ENCODE assay signal across 8 mouse cellular contexts in genomic region chr17:24894061-24894994, GRCm38 (mm10). TPM values are rescaled to one million over a fixed set of nuclear protein-coding genes. Genes with fewer than 3 reads are reported as not detected.
DNase-seq lines count a peak whose midpoint lies in the region; ATAC-seq and TF ChIP-seq lines count a peak whose summit lies in the region.

No protein-coding gene starts in this region.

- no peak for TF ChIP-seq EP300 in CH12.LX (IDR thresholded peaks at IDR 0.05; ENCODE audit: low read length)

- H3K79me2 ChIP-seq in CH12.LX (replicated peaks; ENCODE audit: control insufficient read depth, extremely low read depth, insufficient read depth, poor library complexity, severe bottlenecking), result peaks cover 15% of the 10 kb centered on the region

- peak overlapping the region; percentile 84 for H3K4me2 ChIP-seq in heart, embryonic 11.5 days
- H3K4me2 ChIP-seq in CH12.LX (ENCODE audit: insufficient read depth, low read depth, poor library complexity, severe bottlenecking), result peak overlapping the region; percentile 91
- H3K4me2 ChIP-seq in limb, embryonic 13.5 days (replicated peaks), result peak overlapping the region; percentile 100

- H3K36me3 ChIP-seq in heart, embryonic 11.5 days (ENCODE audit: control insufficient read depth, insufficient read depth, low read length), result peaks cover 27% of the 10 kb centered on the region
- H3K36me3 ChIP-seq in CH12.LX (replicated peaks in 1 of 2; ENCODE audit: control insufficient read depth in 1 of 2, insufficient read depth in 1 of 2, low read length in 1 of 2), result peaks cover 66 to 72% of the 10 kb centered on the region in 2 experiments
- peaks cover 69% of the 10 kb centered on the region for H3K36me3 ChIP-seq in limb, embryonic 13.5 days

- no peak for DNase-seq in heart, postnatal 36 days
- DNase-seq in CH12.LX (ENCODE audit: extremely low read depth), result no peak
- no peak for DNase-seq in frontal cortex, postnatal 10 days (ENCODE audit: low spot score in 2 of 2)
- DNase-seq in B cell, adult 2 months, result no peak

- H3K9ac ChIP-seq in heart, embryonic 11.5 days (ENCODE audit: low read depth, low read length), result peak overlapping the region; percentile 84
- peak overlapping the region; percentile 74 for H3K9ac ChIP-seq in CH12.LX (ENCODE audit: insufficient read depth, low read depth)
- H3K9ac ChIP-seq in limb, embryonic 13.5 days, result peak overlapping the region; percentile 94

- TF ChIP-seq RAD21 in CH12.LX (IDR thresholded peaks at IDR 0.05; ENCODE audit: low read depth, low read length), result no peak

- in situ Hi-C loops in CH12.LX (cut with MboI; ENCODE audit: low pct_ligation_motif_present, low pct_unique_long_range_greater_than_20kb, low sequenced_read_pairs), result no loop called here

- H3K9me3 ChIP-seq in heart, embryonic 11.5 days (replicated peaks; ENCODE audit: control insufficient read depth, low read length), result no peaks in the 10 kb centered on the region
- H3K9me3 ChIP-seq in CH12.LX (replicated peaks; ENCODE audit: low read length), result no peaks in the 10 kb centered on the region
- H3K9me3 ChIP-seq in limb, embryonic 13.5 days, result no peaks in the 10 kb centered on the region

- ATAC-seq in heart, embryonic 11.5 days (replicated peaks; ENCODE audit: insufficient number of reproducible peaks, low FRiP score, low TSS enrichment), result no peak
- ATAC-seq in limb, embryonic 13.5 days (ENCODE audit: low FRiP score, low read depth), result 0 out of 2 replicates have a peak, but pooled peaks have one; percentile 4

- H3K4me3 ChIP-seq in heart, embryonic 11.5 days (ENCODE audit: low read depth, low read length), result peak overlapping the region; percentile 69
- H3K4me3 ChIP-seq in CH12.LX (replicated peaks in 1 of 3; ENCODE audit: low read depth in 2 of 3, low read length in 2 of 3, poor library complexity in 1 of 3), result peak overlapping the region; percentile 83 to 94 (median 92)
- H3K4me3 ChIP-seq in embryonic fibroblast, embryonic 13.5 days (ENCODE audit: insufficient read depth, low read length), result peak overlapping the region; percentile 83
- peak overlapping the region; percentile 90 for H3K4me3 ChIP-seq in limb, embryonic 13.5 days
- peak overlapping the region; percentile 66 for H3K4me3 ChIP-seq in olfactory bulb, adult 2 months (ENCODE audit: insufficient read depth, low read depth, low read length)

- TF ChIP-seq POLR2A in CH12.LX (IDR thresholded peaks at IDR 0.05; ENCODE audit: low read depth, low read length), result no peak
- no peak for TF ChIP-seq POLR2A in embryonic fibroblast, embryonic 13.5 days (IDR thresholded peaks at IDR 0.05; ENCODE audit: low read depth, low read length)
- no peak; the same call in 1 of the 2 replicates for TF ChIP-seq POLR2A in olfactory bulb, adult 2 months (IDR thresholded peaks at IDR 0.05; ENCODE audit: insufficient read depth, low read depth, low read length)

- dilution Hi-C loops in CH12.LX (cut with MboI; ENCODE audit: extremely low pct_ligation_motif_present, extremely low pct_unique_long_range_greater_than_20kb, low sequenced_read_pairs), result no loop called here

- H3K27ac ChIP-seq in heart, embryonic 11.5 days (ENCODE audit: low read depth, low read length), result peak overlapping the region; percentile 70
- H3K27ac ChIP-seq in CH12.LX (ENCODE audit: insufficient read depth, low read depth), result peak overlapping the region; percentile 62
- peak overlapping the region; percentile 11; the same call in 1 of the 2 replicates for H3K27ac ChIP-seq in embryonic fibroblast, embryonic 13.5 days (ENCODE audit: insufficient read depth, low read length)
- H3K27ac ChIP-seq in limb, embryonic 13.5 days, result peak overlapping the region; percentile 87
- H3K27ac ChIP-seq in olfactory bulb, adult 2 months (ENCODE audit: insufficient read depth, low read depth, low read length), result peak overlapping the region; percentile 38; the same call in 1 of the 2 replicates

- intact Hi-C loops in heart, postnatal 36 days (cut with DNase I), result loop anchor here (10.0 kb wide), 1 partner anchor 480 kb away; the partner anchor contains the start of gene Rnps1

- TF ChIP-seq CTCF in CH12.LX (conservative IDR thresholded peaks at IDR 0.05 in 1 of 2, IDR thresholded peaks at IDR 0.05 in 1 of 2; ENCODE audit: low read depth in 2 of 2, low read length in 2 of 2), result no peak
- TF ChIP-seq CTCF in embryonic fibroblast, embryonic 13.5 days (IDR thresholded peaks at IDR 0.05; ENCODE audit: borderline replicate concordance, insufficient read depth, low read length), result no peak
- 0 out of 2 replicates have a peak, but pooled peaks have one; percentile 5 for TF ChIP-seq CTCF in olfactory bulb, adult 2 months (IDR thresholded peaks at IDR 0.05; ENCODE audit: insufficient read depth, low read depth, low read length)

- H3K27me3 ChIP-seq in heart, embryonic 11.5 days (ENCODE audit: control insufficient read depth, insufficient read depth, low read length), result no peaks in the 10 kb centered on the region
- no peaks in the 10 kb centered on the region for H3K27me3 ChIP-seq in CH12.LX (replicated peaks)
- H3K27me3 ChIP-seq in limb, embryonic 13.5 days, result no peaks in the 10 kb centered on the region

- 10% methylated on average over 31 of the region's 31 CpGs for WGBS in heart, embryonic 11.5 days (ENCODE audit: insufficient replicate concordance)
- 10% methylated on average over 31 of the region's 31 CpGs for WGBS in limb, embryonic 13.5 days
- WGBS in olfactory bulb, adult 2 months, result 9% methylated on average over 31 of the region's 31 CpGs

- peaks cover 35% of the 10 kb centered on the region for H3K4me1 ChIP-seq in heart, embryonic 11.5 days (ENCODE audit: control insufficient read depth, insufficient read depth, low read length)
- peaks cover 17 to 75% of the 10 kb centered on the region in 2 experiments for H3K4me1 ChIP-seq in CH12.LX (ENCODE audit: control insufficient read depth in 1 of 2, insufficient read depth in 2 of 2)
- peaks cover 5% of the 10 kb centered on the region for H3K4me1 ChIP-seq in embryonic fibroblast, embryonic 13.5 days (ENCODE audit: control insufficient read depth, insufficient read depth, low read length)
- peaks cover 36% of the 10 kb centered on the region for H3K4me1 ChIP-seq in limb, embryonic 13.5 days
- H3K4me1 ChIP-seq in olfactory bulb, adult 2 months (ENCODE audit: control insufficient read depth, insufficient read depth, low read length), result peaks cover 46% of the 10 kb centered on the region

RNA-seq across cellular contexts. Expression of gene Eme2, which starts 0.6 kb away (rescaled TPM):
- 15.3 and 19.3 TPM in 2 replicates for polyA plus RNA-seq in heart, embryonic 11.5 days (2014; fragmentation: Nextera tagmentation; extraction: Ambion mirVana)
- total RNA-seq in heart, postnatal 36 days (2021), result 10 to 100 TPM; 18.8 to 19.0 TPM
- total RNA-seq in CH12.LX (2012; rRNA removed) (19.7 and 33.1 TPM in 2 replicates), CH12.LX (2014; rRNA removed) (12.7 and 13.5 TPM in 2 replicates)
- polyA plus RNA-seq in CH12.LX (2012; ENCODE audit: insufficient read length, low read depth), result 16.9 and 19.1 TPM in 2 replicates
- 12.4 and 14.7 TPM in 2 replicates for polyA plus RNA-seq in embryonic fibroblast, embryonic 13.5 days (2011; ENCODE audit: insufficient read length, low read depth, missing spikeins)
- polyA plus RNA-seq in limb, embryonic 13.5 days (2015; fragmentation: Nextera tagmentation; extraction: Ambion mirVana), result 33.9 and 35.6 TPM in 2 replicates
- polyA plus RNA-seq in olfactory bulb, adult 2 months (2012; ENCODE audit: insufficient read depth, insufficient read length, low replicate concordance, missing spikeins), result not detected in 2 replicates

RNA-seq across cellular contexts. Expression of gene Mrps34, which starts 0.6 kb away (rescaled TPM):
- 85.6 and 92.1 TPM in 2 replicates for polyA plus RNA-seq in heart, embryonic 11.5 days (2014; fragmentation: Nextera tagmentation; extraction: Ambion mirVana)
- 100 to 1,000 TPM; 103 to 113 TPM for total RNA-seq in heart, postnatal 36 days (2021)
- total RNA-seq in CH12.LX (2012; rRNA removed), result 57.2 and 61.7 TPM in 2 replicates
- total RNA-seq in CH12.LX (2014; rRNA removed), result 50.9 and 56.5 TPM in 2 replicates
- 73.5 and 80.5 TPM in 2 replicates for polyA plus RNA-seq in CH12.LX (2012; ENCODE audit: insufficient read length, low read depth)
- 25.5 and 28.7 TPM in 2 replicates for polyA plus RNA-seq in embryonic fibroblast, embryonic 13.5 days (2011; ENCODE audit: insufficient read length, low read depth, missing spikeins)
- polyA plus RNA-seq in limb, embryonic 13.5 days (2015; fragmentation: Nextera tagmentation; extraction: Ambion mirVana), result 80.4 and 83.3 TPM in 2 replicates
- polyA plus RNA-seq in olfactory bulb, adult 2 months (2012; ENCODE audit: insufficient read depth, insufficient read length, low replicate concordance, missing spikeins), result not detected in 2 replicates

RNA-seq across cellular contexts. Expression of gene Nme3, which starts 2.0 kb away (rescaled TPM):
- polyA plus RNA-seq in heart, embryonic 11.5 days (2014; fragmentation: Nextera tagmentation; extraction: Ambion mirVana), result 35.7 and 37.9 TPM in 2 replicates
- 10 to 100 TPM; 30.2 to 32.4 TPM for total RNA-seq in heart, postnatal 36 days (2021)
- total RNA-seq in CH12.LX (2012; rRNA removed) (16.7 and 22.0 TPM in 2 replicates), CH12.LX (2014; rRNA removed) (11.4 and 11.9 TPM in 2 replicates)
- 13.8 and 14.4 TPM in 2 replicates for polyA plus RNA-seq in CH12.LX (2012; ENCODE audit: insufficient read length, low read depth)
- polyA plus RNA-seq in embryonic fibroblast, embryonic 13.5 days (2011; ENCODE audit: insufficient read length, low read depth, missing spikeins), result 2.7 and 4.7 TPM in 2 replicates
- 35.5 and 38.2 TPM in 2 replicates for polyA plus RNA-seq in limb, embryonic 13.5 days (2015; fragmentation: Nextera tagmentation; extraction: Ambion mirVana)
- not detected in 2 replicates for polyA plus RNA-seq in olfactory bulb, adult 2 months (2012; ENCODE audit: insufficient read depth, insufficient read length, low replicate concordance, missing spikeins)

RNA-seq across cellular contexts. Expression of gene Spsb3, which starts 7.9 kb away (rescaled TPM):
- polyA plus RNA-seq in heart, embryonic 11.5 days (2014; fragmentation: Nextera tagmentation; extraction: Ambion mirVana), result 25.2 and 26.5 TPM in 2 replicates
- 10 to 100 TPM; 26.3 to 28.0 TPM for total RNA-seq in heart, postnatal 36 days (2021)
- 23.3 and 27.3 TPM in 2 replicates for total RNA-seq in CH12.LX (2012; rRNA removed)
- total RNA-seq in CH12.LX (2014; rRNA removed), result 21.1 and 21.3 TPM in 2 replicates
- 13.3 and 14.4 TPM in 2 replicates for polyA plus RNA-seq in CH12.LX (2012; ENCODE audit: insufficient read length, low read depth)
- polyA plus RNA-seq in embryonic fibroblast, embryonic 13.5 days (2011; ENCODE audit: insufficient read length, low read depth, missing spikeins), result 15.5 and 17.4 TPM in 2 replicates
- 38.5 and 40.0 TPM in 2 replicates for polyA plus RNA-seq in limb, embryonic 13.5 days (2015; fragmentation: Nextera tagmentation; extraction: Ambion mirVana)
- polyA plus RNA-seq in olfactory bulb, adult 2 months (2012; ENCODE audit: insufficient read depth, insufficient read length, low replicate concordance, missing spikeins), result not detected in 2 replicates

RNA-seq across cellular contexts. Expression of gene Nubp2, which starts 8.2 kb away (rescaled TPM):
- polyA plus RNA-seq in heart, embryonic 11.5 days (2014; fragmentation: Nextera tagmentation; extraction: Ambion mirVana), result 42.3 and 43.3 TPM in 2 replicates
- total RNA-seq in heart, postnatal 36 days (2021), result 10 to 100 TPM; 20.0 to 22.4 TPM
- 70.9 and 86.9 TPM in 2 replicates for total RNA-seq in CH12.LX (2012; rRNA removed)
- 74.3 and 89.1 TPM in 2 replicates for total RNA-seq in CH12.LX (2014; rRNA removed)
- polyA plus RNA-seq in CH12.LX (2012; ENCODE audit: insufficient read length, low read depth), result 109 and 124 TPM in 2 replicates
- 22.2 and 25.6 TPM in 2 replicates for polyA plus RNA-seq in embryonic fibroblast, embryonic 13.5 days (2011; ENCODE audit: insufficient read length, low read depth, missing spikeins)
- polyA plus RNA-seq in limb, embryonic 13.5 days (2015; fragmentation: Nextera tagmentation; extraction: Ambion mirVana), result 49.6 and 49.8 TPM in 2 replicates
- polyA plus RNA-seq in olfactory bulb, adult 2 months (2012; ENCODE audit: insufficient read depth, insufficient read length, low replicate concordance, missing spikeins), result not detected in 2 replicates

Comparison
In these comparisons a context has a peak if more than half of its experiments do, and no peak if none do; other contexts are left out.
1. H3K27ac ChIP-seq: peak in every context shown above with its lines; median percentile 87 in limb, embryonic 13.5 days; 70 in heart, embryonic 11.5 days; 62 in CH12.LX; 38 in olfactory bulb, adult 2 months; 11 in embryonic fibroblast, embryonic 13.5 days.
2. RNA of gene Mrps34, which starts 0.6 kb away (polyA plus RNA-seq): 85.6 to 92.1 TPM in heart, embryonic 11.5 days, 73.5 to 80.5 TPM in CH12.LX, 80.4 to 83.3 TPM in limb, embryonic 13.5 days and 25.5 to 28.7 TPM in embryonic fibroblast, embryonic 13.5 days; not detected in olfactory bulb, adult 2 months; every median in the first group is over 10 times any median in the second.
3. Peak in every context shown above with its lines, with median percentiles within 50 percentile points of each other: H3K4me2 ChIP-seq, H3K4me3 ChIP-seq and H3K9ac ChIP-seq.